Mouse (Mus musculus) midbrain, embryonic 16.5 days (tissue): ENCODE results near the gene Hoxb3. TPM values are rescaled to one million over a fixed set of nuclear protein-coding genes. Genes with fewer than 3 reads are reported as not detected.

ENCODE experiments used
- ATAC-seq: fragments of 200-750 bp; cut with Nextera tagmentation; 2 replicates; pipeline ENCODE4 v1.8.0; 2017; ENCODE audit warnings: moderate TSS enrichment
- H3K27ac ChIP-seq: fragments of 300-500 bp; sonication (generic); 2 replicates; pipeline ENCODE4 v1.5.1; 2014; ENCODE audit warnings: mild to moderate bottlenecking, low read length, mixed read lengths
- H3K27me3 ChIP-seq: fragments of 300-500 bp; sonication (generic); 2 replicates; pipeline ENCODE4 v1.6.1; 2014; ENCODE audit warnings: low read depth, low read length, mixed read lengths; ENCODE audit not compliant: control insufficient read depth, insufficient read depth
- H3K36me3 ChIP-seq: fragments of 300-500 bp; sonication (generic); 2 replicates; pipeline ENCODE4 v1.6.1; 2014; ENCODE audit warnings: mild to moderate bottlenecking, low read length, moderate library complexity, mixed read lengths; ENCODE audit not compliant: control insufficient read depth, insufficient read depth
- H3K4me1 ChIP-seq: fragments of 300-500 bp; sonication (generic); 2 replicates; pipeline ENCODE4 v1.6.1; 2014; ENCODE audit warnings: mild to moderate bottlenecking, low read length, mixed read lengths; ENCODE audit not compliant: control insufficient read depth, insufficient read depth
- H3K4me2 ChIP-seq: fragments of 300-500 bp; sonication (generic); 2 replicates; pipeline ENCODE4 v1.6.1; 2014; ENCODE audit warnings: mild to moderate bottlenecking, low read length, mixed read lengths
- H3K4me3 ChIP-seq: fragments of 300-500 bp; sonication (generic); 2 replicates; pipeline ENCODE4 v1.5.1; 2014; ENCODE audit warnings: low read depth, mild to moderate bottlenecking, low read length, moderate library complexity, mixed read lengths
- H3K9ac ChIP-seq: fragments of 300-500 bp; sonication (generic); 2 replicates; pipeline ENCODE4 v1.6.1; 2014; ENCODE audit warnings: low read depth, low read length, mixed read lengths
- H3K9me3 ChIP-seq: fragments of 300-500 bp; sonication (generic); replicated peaks from 2 replicates; pipeline ENCODE4 v1.6.1; 2014; ENCODE audit warnings: mild to moderate bottlenecking, low read length, mixed read lengths; ENCODE audit not compliant: control insufficient read depth, poor library complexity, severe bottlenecking
- WGBS: fragments of 180-500 bp; shearing (Covaris S2); extraction: QIAGEN DNeasy Blood & Tissue Kit; methylation state at CpG from one replicate; pipeline ENCODE4 v1.1.7; 2014; 5-methylcytosine and 5-hydroxymethylcytosine counted together
- polyA plus RNA-seq: library from polyadenylated mRNA; unstranded; fragments of >200 nt; fragmentation: Nextera tagmentation; extraction: Ambion mirVana; gene quantifications from 2 replicates; pipeline ENCODE4 v1.2.1, GENCODE M21; 2015

Gene Hoxb3
- polyA plus RNA-seq, 1 experiment from 2014 or later: not detected

GRCm38 (mm10) chr11:96294245-96295091 lies 28.7 kb upstream of the Hoxb3 start:
- Histone ChIP-seq H3K4me1 (no peaks in the 10 kb centered on the region), H3K9me3 (no peaks in the 10 kb centered on the region), H3K27me3 (peaks cover 82% of the 10 kb centered on the region), H3K4me3 (no peak overlapping the region), H3K36me3 (no peaks in the 10 kb centered on the region), H3K27ac (no peak overlapping the region), H3K4me2 (no peak overlapping the region), H3K9ac (no peak overlapping the region)
- under 1% methylated on average over 32 of the region's 32 CpGs for WGBS
- ATAC-seq: no peak

GRCm38 (mm10) chr11:96295092-96295835 lies 27.9 kb upstream of the Hoxb3 start:
- no peak overlapping the region for H3K27ac ChIP-seq

GRCm38 (mm10) chr11:96296997-96297396 lies 26.1 kb upstream of the Hoxb3 start:
- Histone ChIP-seq H3K27ac (no peak overlapping the region), H3K9ac (no peak overlapping the region), H3K4me1 (no peaks in the 10 kb centered on the region), H3K4me2 (no peak overlapping the region), H3K4me3 (no peak overlapping the region), H3K36me3 (no peaks in the 10 kb centered on the region), H3K27me3 (peaks cover 90% of the 10 kb centered on the region), H3K9me3 (no peaks in the 10 kb centered on the region)
- no peak for ATAC-seq
- WGBS: 0% methylated on average over 2 of the region's 2 CpGs

More at GRCm38 (mm10) chr11:96295092-96295835, 27.9 kb upstream of the Hoxb3 start:
- ATAC-seq: no peak
- H3K4me2 ChIP-seq: no peak overlapping the region
- H3K4me3 ChIP-seq: no peak overlapping the region
- H3K36me3 ChIP-seq: no peaks in the 10 kb centered on the region
- H3K4me1 ChIP-seq: no peaks in the 10 kb centered on the region
- H3K9me3 ChIP-seq: no peaks in the 10 kb centered on the region
- no peak overlapping the region for H3K9ac ChIP-seq
- H3K27me3 ChIP-seq: peaks cover 87% of the 10 kb centered on the region
- WGBS: 1% methylated on average over 29 of the region's 30 CpGs

GRCm38 (mm10) chr11:96297428-96297827 lies 25.7 kb upstream of the Hoxb3 start:
- Histone ChIP-seq H3K9ac (no peak overlapping the region), H3K4me1 (no peaks in the 10 kb centered on the region), H3K4me2 (no peak overlapping the region), H3K27ac (no peak overlapping the region), H3K4me3 (no peak overlapping the region), H3K27me3 (peaks cover 89% of the 10 kb centered on the region), H3K36me3 (no peaks in the 10 kb centered on the region), H3K9me3 (no peaks in the 10 kb centered on the region)
- WGBS: 0% methylated on average over 3 of the region's 3 CpGs
- no peak for ATAC-seq

- H3K27ac ChIP-seq: no peak overlapping the region
- WGBS: 3% methylated on average over 11 of the region's 11 CpGs
- ATAC-seq: no peak
- H3K4me2 ChIP-seq: no peak overlapping the region
- H3K9ac ChIP-seq: no peak overlapping the region
- H3K4me3 ChIP-seq: no peak overlapping the region
- H3K36me3 ChIP-seq: no peaks in the 10 kb centered on the region
- no peaks in the 10 kb centered on the region for H3K9me3 ChIP-seq
- H3K4me1 ChIP-seq: no peaks in the 10 kb centered on the region
- peaks cover 90% of the 10 kb centered on the region for H3K27me3 ChIP-seq
These were observed 25.0 kb upstream of the Hoxb3 start for GRCm38 (mm10) chr11:96297968-96298635.

- no peak overlapping the region for H3K27ac ChIP-seq
- H3K9me3 ChIP-seq: no peaks in the 10 kb centered on the region
- H3K4me1 ChIP-seq: no peaks in the 10 kb centered on the region
- no peak for ATAC-seq
- WGBS: under 1% methylated on average over 66 of the region's 66 CpGs
- no peak overlapping the region for H3K9ac ChIP-seq
- H3K36me3 ChIP-seq: no peaks in the 10 kb centered on the region
- peaks cover 87% of the 10 kb centered on the region for H3K27me3 ChIP-seq
- no peak overlapping the region for H3K4me3 ChIP-seq
- H3K4me2 ChIP-seq: no peak overlapping the region
These were observed 24.0 kb upstream of the Hoxb3 start for GRCm38 (mm10) chr11:96298895-96299667.

GRCm38 (mm10) chr11:96299781-96300180 lies 23.3 kb upstream of the Hoxb3 start:
- no peaks in the 10 kb centered on the region for H3K4me1 ChIP-seq
- ATAC-seq: no peak
- no peak overlapping the region for H3K4me2 ChIP-seq
- H3K27ac ChIP-seq: no peak overlapping the region
- H3K27me3 ChIP-seq: peaks cover 84% of the 10 kb centered on the region
- H3K9me3 ChIP-seq: no peaks in the 10 kb centered on the region
- no peaks in the 10 kb centered on the region for H3K36me3 ChIP-seq
- H3K4me3 ChIP-seq: no peak overlapping the region
- H3K9ac ChIP-seq: no peak overlapping the region
- 1% methylated on average over 9 of the region's 9 CpGs for WGBS

- 1% methylated on average over 35 of the region's 35 CpGs for WGBS
- peaks cover 85% of the 10 kb centered on the region for H3K27me3 ChIP-seq
- no peak overlapping the region for H3K9ac ChIP-seq
- no peak overlapping the region for H3K27ac ChIP-seq
- ATAC-seq: no peak
- H3K36me3 ChIP-seq: no peaks in the 10 kb centered on the region
- no peak overlapping the region for H3K4me2 ChIP-seq
- H3K4me3 ChIP-seq: no peak overlapping the region
- no peaks in the 10 kb centered on the region for H3K9me3 ChIP-seq
- H3K4me1 ChIP-seq: no peaks in the 10 kb centered on the region
These were observed 22.6 kb upstream of the Hoxb3 start for GRCm38 (mm10) chr11:96300354-96301063.
